Mouse (Mus musculus): Measurements from ENCODE around the gene Fam155a.
"Not testable (repeated sequence)": the region's sequence is repeated elsewhere in the genome, so short reads cannot be mapped to it uniquely, and the experiment has no call there.

The Fam155a gene

DNA sequence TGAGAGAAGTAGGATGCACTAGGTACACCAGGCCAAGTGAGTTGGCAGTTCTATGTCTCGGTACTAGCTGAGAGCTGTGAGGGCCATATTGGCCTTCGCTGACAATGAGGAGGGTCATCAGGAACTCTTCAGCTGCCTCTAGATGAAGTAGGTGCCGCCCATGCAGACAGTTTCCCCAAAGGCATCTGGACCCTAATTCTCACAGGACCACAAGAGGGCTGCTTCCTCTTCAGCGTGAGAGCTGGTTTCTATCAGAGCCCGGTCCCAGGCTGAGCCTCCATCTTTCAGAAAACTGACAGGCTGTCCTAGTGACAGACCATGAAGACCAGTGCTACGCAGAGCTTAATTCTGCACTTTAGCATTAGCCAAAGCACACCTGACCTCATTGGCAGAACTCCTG is 364.8 kb downstream of the Fam155a start:
- in situ Hi-C loops (cut with MboI; ENCODE audit: unreplicated experiment in 2 of 2): no loop called here

DNA sequence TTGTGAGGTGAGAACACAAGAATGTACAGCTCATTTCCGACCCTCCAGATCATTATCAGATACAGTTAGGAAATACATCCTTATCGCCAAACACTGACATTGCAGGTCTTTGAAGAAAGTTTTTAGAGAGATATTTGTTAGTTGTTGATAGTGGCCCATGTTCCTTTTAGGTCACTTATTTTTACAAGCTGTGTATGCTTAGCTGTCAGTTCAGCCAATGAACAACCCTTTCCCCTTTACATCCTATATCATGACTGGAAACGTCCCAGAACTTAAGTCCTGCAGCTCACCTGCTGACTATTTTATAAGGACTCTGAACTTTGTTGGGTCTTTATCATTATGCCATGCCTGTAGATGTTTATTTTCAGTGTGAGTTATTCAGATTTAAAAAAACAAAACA is 366.3 kb downstream of the Fam155a start:
- in situ Hi-C loops (cut with MboI; ENCODE audit: unreplicated experiment in 2 of 2): no loop called here

DNA sequence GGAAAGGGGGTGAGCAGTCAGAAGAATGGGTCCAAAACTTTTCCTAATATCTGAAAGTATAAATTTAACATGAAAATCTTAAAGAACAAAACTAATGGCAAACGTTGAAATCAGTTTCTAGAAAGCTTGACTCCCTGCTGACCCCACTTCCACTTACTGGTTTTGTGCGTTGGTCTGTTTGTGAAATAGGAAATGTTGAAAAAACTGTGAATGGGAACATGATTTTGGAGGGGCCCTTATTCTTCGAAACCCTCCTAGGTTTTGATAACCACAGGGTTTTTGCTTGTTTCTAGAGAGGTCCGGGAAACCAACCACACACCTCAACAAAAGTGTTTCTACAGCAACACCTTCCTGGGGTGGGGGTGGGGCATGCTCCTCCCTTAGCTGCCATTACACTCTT is 368.6 kb downstream of the Fam155a start:
- in situ Hi-C loops (cut with MboI; ENCODE audit: unreplicated experiment in 2 of 2): no loop called here

DNA sequence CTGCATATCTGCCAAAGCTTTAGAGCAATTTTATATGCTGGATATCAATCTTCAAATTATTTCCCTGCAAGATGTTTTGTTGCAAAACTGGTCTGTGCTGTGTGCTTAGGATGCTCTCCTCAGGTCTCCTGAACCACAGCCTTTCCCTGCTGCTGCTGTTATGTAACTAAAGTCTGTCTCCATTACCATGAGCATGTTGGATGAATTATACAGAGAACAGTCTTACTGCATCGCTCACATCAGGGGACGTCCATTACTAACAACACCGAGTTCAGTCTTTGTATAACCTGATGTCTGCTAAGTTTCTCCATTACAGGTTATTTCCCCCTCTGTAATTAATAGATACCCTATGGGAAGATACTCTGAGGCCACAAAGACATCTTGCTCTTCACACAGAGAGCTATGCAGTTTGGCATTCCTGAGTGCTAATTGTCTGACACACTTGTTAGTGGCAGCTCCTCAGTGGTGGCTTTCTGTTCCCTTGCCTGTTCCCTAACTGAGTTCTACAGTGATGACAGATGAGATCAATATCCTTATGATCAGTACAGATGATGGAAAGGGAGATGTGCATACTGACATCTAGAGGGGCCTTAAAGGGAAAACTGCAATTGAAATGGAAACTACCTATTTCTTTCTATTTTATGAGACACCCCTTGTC is 372.2 kb downstream of the Fam155a start:
- in situ Hi-C loops (cut with MboI; ENCODE audit: unreplicated experiment in 2 of 2): no loop called here

DNA sequence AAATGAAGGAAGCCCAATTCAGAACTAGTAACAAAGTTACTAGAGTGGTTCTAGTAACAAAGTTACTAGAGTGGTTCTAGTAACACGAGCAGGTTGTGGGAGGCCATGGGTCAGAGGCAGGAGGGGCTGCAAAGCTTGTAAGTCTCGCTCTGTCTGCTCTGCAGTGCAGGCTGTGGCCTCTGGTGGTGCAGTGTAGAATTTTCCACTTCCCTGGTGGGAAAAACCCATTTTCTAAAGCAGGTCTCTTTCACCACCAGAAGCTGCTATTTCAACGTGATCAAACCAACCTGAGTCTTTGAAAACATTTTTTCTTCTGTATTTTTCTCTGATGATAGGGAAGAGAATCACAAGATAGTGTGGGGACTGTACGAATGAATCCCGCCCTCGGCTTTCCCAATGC is 372.9 kb downstream of the Fam155a start:
- in situ Hi-C loops (cut with MboI; ENCODE audit: unreplicated experiment in 2 of 2): no loop called here

DNA sequence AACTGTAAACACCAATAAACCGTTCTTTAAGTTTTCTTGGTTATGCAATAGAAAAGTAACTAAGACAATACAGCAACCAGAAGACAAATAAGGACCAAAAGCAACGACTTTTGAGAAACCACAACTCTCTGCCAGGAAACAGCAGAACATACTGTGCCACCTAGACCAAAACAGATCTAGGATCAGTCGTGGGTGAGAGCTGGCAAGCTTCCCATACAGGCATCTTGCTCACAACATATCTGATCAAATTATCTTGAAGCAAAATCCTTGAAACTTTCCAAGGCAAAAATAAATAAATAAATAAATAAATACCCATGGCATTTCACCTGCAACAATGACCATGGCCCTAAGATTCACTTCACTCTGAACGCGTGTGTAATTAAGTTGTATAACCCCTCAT is 376.3 kb downstream of the Fam155a start:
- in situ Hi-C loops (cut with MboI; ENCODE audit: unreplicated experiment in 2 of 2): no loop called here

DNA sequence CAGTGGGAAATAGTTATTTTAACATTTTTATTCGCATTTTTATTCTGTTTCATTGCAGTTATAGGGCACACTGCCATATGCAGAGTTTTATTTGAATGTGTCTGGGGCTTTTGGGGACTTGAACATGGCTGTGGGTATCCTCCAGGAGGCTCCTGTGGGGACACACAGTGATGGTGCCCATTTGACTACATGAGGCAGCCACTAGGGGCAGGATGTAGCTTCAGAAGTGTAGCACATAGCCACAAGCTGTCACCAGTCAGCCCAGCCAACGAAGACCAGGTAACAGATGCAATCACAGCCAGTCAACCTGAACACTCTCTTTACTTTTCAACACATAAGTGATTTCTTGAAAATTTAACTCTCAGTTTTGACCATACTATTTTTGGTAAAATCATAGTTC is 377.7 kb downstream of the Fam155a start:
- in situ Hi-C loops (cut with MboI; ENCODE audit: unreplicated experiment in 2 of 2): no loop called here

DNA sequence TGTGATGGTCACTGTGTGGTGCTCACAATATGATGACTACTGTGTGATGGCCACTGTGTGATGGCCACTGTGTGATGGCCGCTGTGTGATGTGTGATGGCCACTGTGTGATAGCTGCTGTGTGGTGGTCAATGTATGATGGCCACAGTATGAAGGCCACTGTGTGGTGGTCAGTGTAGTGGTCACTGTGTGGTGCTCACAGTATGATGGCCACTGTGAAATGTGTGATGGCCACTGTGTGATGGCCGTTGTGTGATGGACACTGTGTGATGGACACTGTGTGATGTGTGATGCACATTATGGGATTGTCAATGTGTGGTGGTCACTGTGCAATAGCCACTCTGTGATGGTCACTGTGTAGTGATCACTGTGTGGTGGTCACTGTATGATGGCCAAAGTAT is 380.7 kb downstream of the Fam155a start:
- in situ Hi-C loops (cut with MboI; ENCODE audit: unreplicated experiment in 2 of 2): not testable (repeated sequence)

DNA sequence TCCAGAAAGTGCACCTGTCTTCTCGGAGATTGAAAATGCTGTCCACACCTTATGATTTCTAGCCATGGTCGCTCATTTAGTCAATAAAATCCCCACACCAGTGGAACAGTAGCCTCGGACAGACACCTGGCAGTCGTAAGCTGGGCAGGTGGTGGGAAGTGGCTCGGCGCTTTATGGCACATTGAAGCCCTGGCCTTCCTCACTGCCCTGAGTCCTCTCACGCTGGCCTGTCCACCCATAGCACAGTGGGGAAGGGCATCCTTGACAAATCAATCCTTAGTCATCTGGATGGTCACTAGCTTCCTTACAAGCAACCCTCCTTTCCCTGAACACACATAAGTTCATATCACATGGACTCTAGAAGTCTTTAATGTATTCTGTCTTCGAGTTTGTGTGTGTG is 401.8 kb downstream of the Fam155a start:
- in situ Hi-C loops (cut with MboI; ENCODE audit: unreplicated experiment in 2 of 2): no loop called here

DNA sequence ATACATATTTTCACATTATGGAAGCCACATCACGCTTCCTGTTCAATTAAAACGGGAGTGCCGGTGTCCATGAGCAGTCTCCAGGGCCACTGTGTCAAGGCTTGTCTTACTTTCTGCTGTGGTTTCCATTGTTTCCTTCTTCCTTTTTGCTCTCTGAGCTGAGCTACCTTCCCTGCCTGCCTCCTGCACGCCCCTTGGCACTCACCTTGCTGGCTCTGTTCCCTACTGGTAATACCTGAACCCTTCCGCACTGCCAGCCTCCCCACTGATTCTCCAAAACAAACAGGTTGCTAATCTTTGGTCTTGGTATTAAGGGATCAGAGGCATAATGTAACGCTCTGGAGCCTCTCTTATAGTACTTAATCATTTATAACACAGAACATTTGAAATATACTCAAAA is 403.2 kb downstream of the Fam155a start:
- in situ Hi-C loops (cut with MboI; ENCODE audit: unreplicated experiment in 2 of 2): no loop called here

DNA sequence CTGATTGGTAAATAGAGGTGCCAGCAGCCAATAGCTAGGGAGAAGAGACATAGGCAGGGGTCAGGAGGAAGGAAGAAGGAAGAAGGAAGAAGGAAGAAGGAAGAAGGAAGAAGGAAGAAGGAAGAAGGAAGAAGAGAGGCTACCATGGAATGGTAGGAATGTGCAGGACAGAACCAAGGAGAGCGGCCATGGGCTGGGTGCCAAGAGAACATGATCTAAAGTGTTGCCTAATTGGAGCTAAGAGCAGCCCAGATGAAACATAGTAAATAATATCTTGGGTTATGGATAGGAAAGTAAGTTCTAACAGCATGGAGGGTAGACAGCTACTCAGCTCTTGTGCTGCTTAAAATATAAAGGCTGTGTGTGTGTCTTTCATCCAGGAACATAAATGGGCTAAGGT is 405.6 kb downstream of the Fam155a start:
- in situ Hi-C loops (cut with MboI; ENCODE audit: unreplicated experiment in 2 of 2): no loop called here

DNA sequence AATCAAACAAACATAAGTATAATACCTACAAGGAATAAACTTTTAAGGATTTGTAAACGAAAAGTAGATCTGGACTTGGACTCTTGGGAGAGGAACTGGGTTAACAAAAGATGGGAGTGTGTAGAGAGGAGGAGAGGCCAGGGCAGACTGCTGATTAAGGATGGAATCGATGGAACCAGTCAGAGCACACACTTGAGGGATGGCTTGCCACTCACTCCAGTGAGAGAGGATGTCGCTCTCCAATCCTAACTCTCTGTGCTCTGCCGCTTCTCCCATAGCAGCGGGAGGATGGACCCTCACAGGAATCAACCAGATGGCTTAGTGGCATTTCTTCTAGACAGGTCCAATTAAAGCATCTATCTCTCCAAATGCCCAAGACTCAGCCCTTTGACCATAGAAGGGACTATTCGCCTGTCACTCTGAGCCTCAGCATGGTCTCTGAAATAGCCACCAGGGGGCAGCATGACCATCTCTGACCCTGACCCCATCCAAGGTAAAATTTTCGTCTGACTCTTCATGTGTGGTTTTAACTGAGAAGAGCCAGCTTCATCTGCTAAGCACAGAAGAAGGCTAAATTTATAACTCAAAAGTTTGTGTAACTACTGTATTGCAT is 422.3 kb downstream of the Fam155a start:
- in situ Hi-C loops (cut with MboI; ENCODE audit: unreplicated experiment in 2 of 2): loop anchor here (5.0 to 10.0 kb wide), 2 partner anchors 1046 to 1049 kb away; no protein-coding TSS in a partner anchor

DNA sequence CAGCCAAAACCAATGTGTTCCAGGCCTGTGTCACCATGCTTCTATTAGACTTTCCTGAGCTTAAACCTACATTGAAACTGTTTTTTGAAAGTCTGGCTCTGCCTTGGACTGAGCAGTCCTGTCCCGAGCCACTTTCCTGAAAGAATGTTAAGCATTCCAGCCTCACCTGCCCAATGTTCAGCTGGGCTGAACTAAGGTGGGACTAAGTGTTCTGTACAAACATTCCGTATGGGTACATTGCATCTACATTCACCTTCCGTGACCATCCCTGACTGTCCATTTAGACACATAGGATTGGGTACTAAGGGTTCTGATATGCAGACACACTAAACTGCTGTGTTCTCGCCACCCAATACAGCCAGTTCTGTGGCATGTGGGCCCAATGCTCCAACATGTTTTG is 423.8 kb downstream of the Fam155a start:
- in situ Hi-C loops (cut with MboI; ENCODE audit: unreplicated experiment in 2 of 2): loop anchor here (5.0 to 10.0 kb wide), 2 partner anchors 1048 to 1050 kb away; no protein-coding TSS in a partner anchor

DNA sequence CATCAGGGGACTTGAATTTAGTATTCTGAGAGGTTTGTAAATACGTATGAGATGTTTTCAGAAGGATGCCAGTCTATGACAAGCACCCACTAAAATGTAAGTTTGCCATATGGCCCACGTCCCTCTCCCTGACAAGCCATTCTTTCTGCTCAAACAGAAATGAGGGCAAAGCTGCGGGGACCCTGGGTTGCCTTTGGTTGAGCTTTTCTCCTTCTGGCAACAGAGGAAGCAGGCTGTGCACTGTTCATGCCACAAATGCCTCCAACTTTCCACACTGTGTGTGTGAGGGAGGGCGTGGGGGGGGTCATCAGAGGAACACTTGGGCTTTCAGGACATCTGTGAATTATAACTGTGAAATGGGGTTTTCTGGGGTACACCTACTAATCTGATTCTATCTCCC is 426.8 kb downstream of the Fam155a start:
- in situ Hi-C loops (cut with MboI; ENCODE audit: unreplicated experiment in 2 of 2): loop anchor here in 1 of 2 experiments (10.0 kb wide), 1 partner anchor 1051 kb away; no protein-coding TSS in a partner anchor

DNA sequence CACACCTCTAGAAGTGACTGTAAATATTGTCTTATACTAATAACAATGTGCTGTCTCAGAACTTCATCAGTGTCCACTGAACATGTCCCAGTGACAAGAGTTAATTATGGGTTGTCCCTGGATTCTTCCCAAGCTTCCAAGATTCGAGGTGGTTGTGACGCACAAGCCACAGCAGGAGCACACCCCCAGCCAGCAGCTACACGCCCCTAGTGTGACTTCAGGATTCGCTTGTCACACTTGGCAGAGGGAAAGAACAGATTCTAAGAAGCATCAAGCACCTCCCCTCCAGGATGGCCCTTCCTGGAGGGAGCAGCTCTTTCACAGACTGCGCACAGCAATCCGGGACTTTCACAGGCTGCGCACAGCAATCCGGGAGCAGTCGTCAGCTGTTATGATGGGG is 428.0 kb downstream of the Fam155a start:
- in situ Hi-C loops (cut with MboI; ENCODE audit: unreplicated experiment in 2 of 2): loop anchor here in 1 of 2 experiments (10.0 kb wide), 1 partner anchor 1052 kb away; no protein-coding TSS in a partner anchor

DNA sequence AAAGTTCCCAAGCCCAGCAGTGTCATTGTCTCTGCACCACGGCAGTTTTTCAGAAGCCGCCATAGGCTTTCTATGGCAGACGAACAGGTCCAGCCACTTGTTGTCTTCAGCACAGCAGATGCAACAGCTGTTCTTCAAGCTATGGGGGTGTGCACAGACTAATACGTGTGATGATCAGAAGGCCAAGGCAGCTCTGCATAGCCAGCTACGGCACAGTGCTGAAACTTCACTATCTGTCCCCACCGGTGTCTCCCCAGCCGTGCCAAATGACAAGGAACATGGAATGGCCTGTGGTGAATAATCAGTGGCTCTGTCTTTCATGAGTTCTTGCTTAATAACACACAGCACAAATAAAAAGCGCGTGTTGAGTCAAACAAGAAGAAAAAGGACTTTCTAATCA is 428.4 kb downstream of the Fam155a start:
- in situ Hi-C loops (cut with MboI; ENCODE audit: unreplicated experiment in 2 of 2): loop anchor here in 1 of 2 experiments (10.0 kb wide), 1 partner anchor 1052 kb away; no protein-coding TSS in a partner anchor

DNA sequence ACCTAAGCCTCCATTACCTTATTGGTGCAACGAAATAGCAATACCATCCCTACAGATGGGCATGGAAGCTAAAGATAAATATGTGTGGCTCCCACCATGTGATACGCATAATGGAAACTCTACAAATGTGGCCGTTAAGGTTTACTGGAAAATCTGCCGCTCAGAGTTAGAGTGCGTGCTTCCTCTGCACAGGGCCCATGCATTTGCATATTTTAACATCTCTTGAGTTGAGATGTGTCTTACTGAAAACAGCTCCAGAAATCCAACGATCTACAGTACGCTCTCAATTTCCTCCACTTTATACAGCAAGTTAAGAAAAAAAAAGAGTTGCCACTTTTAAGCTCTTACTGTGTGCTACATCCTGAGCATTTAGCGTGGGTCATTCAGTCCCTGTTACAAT is 433.1 kb downstream of the Fam155a start:
- in situ Hi-C loops (cut with MboI; ENCODE audit: unreplicated experiment in 2 of 2): no loop called here

DNA sequence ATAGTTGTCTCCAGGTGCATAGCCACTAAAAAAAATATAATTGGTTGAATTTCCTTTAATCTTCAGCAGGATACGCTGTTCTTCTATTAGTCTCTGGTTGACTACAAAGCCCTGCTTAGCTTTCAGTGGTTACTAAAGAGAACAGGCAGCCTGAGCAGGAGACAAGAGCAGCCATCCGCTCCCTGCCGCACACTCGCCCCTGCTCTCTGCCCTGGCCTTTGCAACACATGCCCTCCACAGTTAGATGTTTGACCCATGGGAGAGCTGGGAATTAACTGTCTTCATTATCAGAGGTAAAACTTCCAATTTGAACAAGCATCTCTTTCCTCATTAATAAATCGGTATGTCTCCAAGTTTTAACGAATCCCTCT is 435.0 kb downstream of the Fam155a start:
- in situ Hi-C loops (cut with MboI; ENCODE audit: unreplicated experiment in 2 of 2): no loop called here

DNA sequence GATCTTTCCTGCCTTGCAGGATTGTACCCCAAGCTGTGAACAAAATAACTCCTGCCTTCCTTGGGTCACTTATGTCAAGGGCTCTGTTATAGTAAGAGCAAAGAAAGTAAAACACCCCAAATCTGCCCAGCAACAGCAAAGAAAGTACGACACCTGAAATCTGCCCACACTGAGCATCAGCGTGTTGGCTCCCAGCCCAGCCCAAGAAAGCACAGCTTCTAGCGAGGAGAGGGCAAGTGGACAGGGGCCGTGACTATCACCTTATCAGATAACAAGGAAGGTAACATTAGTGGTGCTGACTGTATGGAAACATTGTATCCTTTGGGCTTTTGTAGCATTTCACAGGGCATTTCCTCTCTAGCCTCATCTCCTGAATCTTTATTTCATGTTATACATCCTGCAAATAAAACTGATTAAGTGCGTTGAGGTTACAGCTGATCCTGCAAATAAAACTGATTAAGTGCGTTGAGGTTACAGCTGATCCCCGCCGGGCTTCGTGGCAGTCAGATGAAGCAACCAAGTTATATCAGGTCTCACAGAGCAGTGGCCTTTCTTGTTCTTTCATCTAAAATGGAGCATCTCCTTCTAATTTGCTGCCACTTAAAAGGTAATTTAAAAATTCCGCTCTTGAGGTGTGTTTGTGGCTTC is 435.6 kb downstream of the Fam155a start:
- in situ Hi-C loops (cut with MboI; ENCODE audit: unreplicated experiment in 2 of 2): no loop called here

DNA sequence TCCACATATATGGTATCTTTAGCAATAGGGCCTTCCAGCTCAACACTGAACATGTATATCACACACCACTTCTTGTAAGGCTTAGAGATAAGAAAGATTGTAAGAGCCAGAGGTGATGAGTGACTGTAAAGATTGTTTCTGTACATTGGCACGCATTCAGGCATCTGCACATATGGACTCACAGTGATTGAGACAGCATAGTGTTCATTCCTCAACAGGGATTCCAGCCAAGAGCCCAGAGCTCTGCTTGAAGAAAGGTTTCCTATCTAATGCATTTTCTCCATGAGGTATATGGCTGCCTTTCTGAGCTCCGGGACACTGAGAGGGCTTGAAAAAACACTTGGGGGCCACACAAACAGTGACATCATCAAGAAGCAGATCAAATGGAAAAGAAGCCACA is 438.2 kb downstream of the Fam155a start:
- in situ Hi-C loops (cut with MboI; ENCODE audit: unreplicated experiment in 2 of 2): no loop called here

DNA sequence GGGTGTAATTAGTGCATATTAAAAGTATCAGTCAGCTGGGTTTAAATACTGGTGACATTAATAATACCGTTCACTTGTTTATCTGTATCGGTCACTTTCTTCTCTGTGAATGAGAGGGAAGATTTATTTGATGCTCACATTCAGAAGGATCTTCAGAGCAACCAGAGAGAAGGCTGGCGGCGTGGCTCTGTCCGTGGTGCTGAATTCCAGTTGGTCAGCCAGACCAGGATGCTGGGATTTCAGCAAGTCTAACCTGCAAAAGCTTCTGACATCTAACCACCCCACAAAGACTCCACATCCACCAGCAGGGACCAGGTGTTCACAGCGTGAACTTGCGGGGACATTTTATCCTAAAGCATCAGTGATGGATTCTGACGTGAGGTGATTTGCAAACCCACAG is 461.5 kb downstream of the Fam155a start:
- in situ Hi-C loops (cut with MboI; ENCODE audit: unreplicated experiment in 2 of 2): no loop called here
